Mouse (Mus musculus) brown adipose tissue, adult 24 weeks (tissue): Measurements from ENCODE around the gene Cnst. TPM values are rescaled to one million over a fixed set of nuclear protein-coding genes. Genes with fewer than 3 reads are reported as not detected.

Experiments used
- H3K27ac ChIP-seq: fragments of 200-500 bp; replicated peaks from 2 replicates; pipeline ENCODE4 v1.5.1; 2012; ENCODE audit warnings: low read depth, mild to moderate bottlenecking, low read length
- H3K4me1 ChIP-seq: fragments of 200-500 bp; 2 replicates; pipeline ENCODE4 v1.6.1; 2012; ENCODE audit warnings: low read length, mixed read lengths; ENCODE audit not compliant: control insufficient read depth, insufficient read depth, insufficient read length
- H3K4me3 ChIP-seq: fragments of 200-500 bp; 2 replicates; pipeline ENCODE4 v1.5.1; 2012; ENCODE audit warnings: low read depth, mild to moderate bottlenecking, low read length, moderate library complexity; ENCODE audit not compliant: insufficient read depth
- polyA plus RNA-seq: library from polyadenylated mRNA; stranded (reverse); fragments of >200 nt; gene quantifications from 2 replicates; pipeline ENCODE4 v1.2.4, GENCODE M21; 2012; ENCODE audit not compliant: missing spikeins, insufficient read depth, insufficient read length

Cnst gene
- polyA plus RNA-seq, 1 experiment = 43.3 TPM

DNA sequence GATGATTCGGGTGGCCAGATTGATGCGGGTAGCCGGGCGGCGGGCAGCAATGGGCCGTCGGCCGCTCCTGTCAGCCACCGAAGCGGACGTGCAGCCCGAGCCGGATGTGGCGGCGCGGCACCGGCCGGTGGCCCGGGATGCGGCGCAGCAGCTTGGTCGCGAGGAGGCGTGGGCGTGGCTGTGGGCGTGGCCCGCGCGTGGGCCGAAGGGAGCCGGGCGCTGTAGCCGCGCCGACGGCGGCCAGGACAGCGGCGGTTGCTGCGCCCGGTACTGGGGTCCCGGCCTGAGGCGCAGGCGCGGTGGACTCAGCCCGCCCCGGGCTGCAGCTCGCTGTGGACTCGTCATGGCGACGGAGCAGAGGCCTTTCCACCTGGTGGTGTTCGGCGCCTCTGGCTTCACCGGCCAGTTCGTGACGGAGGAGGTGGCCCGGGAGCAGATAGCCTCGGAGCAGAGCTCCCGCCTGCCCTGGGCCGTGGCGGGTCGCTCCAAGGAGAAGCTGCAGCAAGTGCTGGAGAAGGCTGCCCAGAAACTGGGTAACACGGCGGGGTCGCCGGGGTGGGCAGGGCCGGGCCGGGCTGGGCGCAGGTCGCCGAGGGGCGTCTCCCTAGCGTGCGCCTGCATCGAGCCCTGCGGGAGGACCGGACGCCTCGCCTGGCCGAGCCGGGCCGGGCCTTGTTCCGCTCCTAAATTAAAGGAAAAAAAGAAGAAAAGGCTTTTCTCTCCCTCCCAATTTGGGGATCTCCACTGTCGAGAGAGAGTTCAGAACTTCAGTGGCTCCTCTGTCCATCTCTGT, 122.0 kb downstream of the Cnst start, which contains the start of gene Sccpdh:
Sccpdh (plus strand) TSS at position 198 of the 793 bp plus-strand sequence.
- H3K4me1 ChIP-seq = no peaks in the 10 kb centered on the region
- no peak within 1 kb of the TSS for H3K27ac ChIP-seq
- peak within 1 kb of the TSS; percentile 76 for H3K4me3 ChIP-seq

DNA sequence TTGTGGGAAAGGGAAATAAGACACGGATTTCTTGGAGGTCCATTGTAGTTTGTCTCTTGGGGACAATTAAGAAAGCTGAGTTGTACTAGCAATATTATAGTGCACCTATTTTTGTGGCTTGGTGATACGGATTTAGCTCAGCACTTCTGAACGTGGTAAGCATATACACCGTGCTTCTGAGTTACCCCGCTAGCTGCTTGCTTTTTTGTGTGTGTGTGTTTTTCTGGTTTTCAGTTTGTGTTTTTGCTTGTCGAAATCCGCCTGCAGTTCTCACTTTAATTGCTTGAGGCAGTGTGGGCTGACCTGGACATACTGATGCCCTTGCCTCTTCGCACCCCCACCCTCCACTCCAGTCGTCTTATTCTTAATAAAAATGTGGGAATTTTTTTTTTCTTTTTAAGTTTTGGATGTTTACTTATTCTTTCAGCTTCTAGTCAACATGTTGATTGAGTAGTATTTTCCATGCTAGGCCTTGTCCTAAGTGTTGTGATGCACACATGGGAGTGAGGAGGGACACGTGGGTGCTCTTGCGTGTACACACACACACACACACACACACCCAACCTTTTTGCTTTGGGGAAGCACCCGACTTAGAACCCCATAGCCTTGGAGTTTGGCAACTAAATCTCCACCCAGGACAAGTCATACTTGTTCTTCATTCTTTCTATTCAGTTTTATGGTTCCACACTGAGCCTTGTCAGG, 122.8 kb downstream of the Cnst start:
- Histone ChIP-seq H3K4me1 (no peaks in the 10 kb centered on the region), H3K27ac (no peak overlapping the region), H3K4me3 (peak overlapping the region; percentile 76)

DNA sequence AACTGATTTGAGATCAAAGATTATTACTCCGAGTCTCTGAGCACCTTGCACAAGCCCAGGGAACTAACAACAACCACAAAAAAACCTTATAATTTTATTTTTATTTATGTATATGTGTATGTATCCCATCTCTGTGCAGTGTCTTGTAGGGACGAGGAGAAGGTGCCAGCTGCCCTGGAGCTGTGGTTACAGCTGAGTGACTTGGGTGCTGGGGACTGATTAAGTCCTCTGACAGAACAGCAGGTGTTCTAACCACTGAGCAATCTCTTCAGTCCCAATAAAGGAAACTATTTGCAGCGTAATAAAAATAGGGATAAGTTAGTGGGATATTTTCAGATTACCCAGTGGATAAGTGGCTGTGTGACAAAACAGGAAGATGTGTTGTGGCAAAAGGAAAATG, 128.2 kb downstream of the Cnst start:
- no peak overlapping the region for H3K4me3 ChIP-seq
- H3K4me1 ChIP-seq = no peaks in the 10 kb centered on the region
- no peak overlapping the region for H3K27ac ChIP-seq

DNA sequence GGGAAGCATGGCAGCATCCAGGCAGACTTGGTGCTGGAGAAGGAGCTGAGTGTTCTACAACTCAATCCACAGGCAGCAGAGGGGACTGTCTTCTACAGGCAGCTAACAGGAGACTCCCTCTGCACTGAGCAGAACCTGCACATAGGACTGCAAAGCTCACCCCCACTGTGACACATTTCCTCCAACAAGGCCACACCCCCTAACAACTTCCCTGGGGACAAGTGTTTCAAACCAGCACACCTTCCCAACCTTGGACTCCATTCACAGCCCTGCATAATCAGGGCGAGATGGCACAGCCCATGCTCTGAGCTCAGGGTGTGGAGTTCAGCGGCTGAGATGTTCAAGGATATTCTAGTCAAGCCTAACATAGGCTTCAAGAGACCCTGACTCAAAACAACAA, 130.9 kb downstream of the Cnst start:
- no peaks in the 10 kb centered on the region for H3K4me1 ChIP-seq
- H3K4me3 ChIP-seq = no peak overlapping the region
- no peak overlapping the region for H3K27ac ChIP-seq

Other genes with a start within 250 kb of the Cnst start
- gene Smyd3, start 28.3 kb upstream of the Cnst start, polyA plus RNA-seq = 3.0 and 6.1 TPM in 2 replicates
- 82.7 and 125 TPM in 2 replicates for gene Tfb2m, start 103 bp upstream of the Cnst start, polyA plus RNA-seq
- 37.2 and 40.0 TPM in 2 replicates for gene Sccpdh, start 121.8 kb downstream of the Cnst start, polyA plus RNA-seq
- gene Kif28, start 198.9 kb downstream of the Cnst start, polyA plus RNA-seq = not detected in 2 replicates